Mouse (Mus musculus) cortical plate, adult 2 months (tissue): ENCODE results near the gene Homer2.

Experiments used
- CTCF ChIP-seq: fragments of 200-500 bp; IDR thresholded peaks from 2 replicates; pipeline ENCODE4 v1.5.1; 2011; ENCODE audit warnings: mild to moderate bottlenecking, control low read depth, low read length; ENCODE audit not compliant: insufficient read depth; ENCODE audit errors: extremely low read depth
- POLR2A ChIP-seq: fragments of 200-500 bp; IDR thresholded peaks from 2 replicates; pipeline ENCODE4 v1.6.1; 2011; ENCODE audit warnings: mild to moderate bottlenecking, low read length, control low read depth; ENCODE audit not compliant: insufficient read depth; ENCODE audit errors: extremely low read depth

- no peak for TF ChIP-seq POLR2A
- no peak for TF ChIP-seq CTCF
Measured at GRCm38 (mm10) chr7:81565381-81566055, 141.8 kb downstream of the Homer2 start.
